Mouse (Mus musculus) layer of hippocampus, adult 9-11 months (tissue): Measurements from ENCODE around the gene C7.

Source experiments
- DNase-seq: peaks from one replicate; pipeline ENCODE4 v3.0.0; 2022

The C7 gene

GRCm38 (mm10) chr15:4973355-4973754 is 90.2 kb downstream of the C7 start:
- peak; percentile 7 for DNase-seq
